Mouse (Mus musculus) forebrain, embryonic 15.5 days (tissue): Measurements from ENCODE around the gene Gm10139. TPM values are rescaled to one million over a fixed set of nuclear protein-coding genes. Genes with fewer than 3 reads are reported as not detected.
"Not testable (repeated sequence)": the region's sequence is repeated elsewhere in the genome, so short reads cannot be mapped to it uniquely, and the experiment has no call there.

Experiments used
- ATAC-seq: fragments of 200-750 bp; cut with Nextera tagmentation; replicated peaks from 2 replicates; pipeline ENCODE4 v1.8.0; 2017; ENCODE audit warnings: mild to moderate bottlenecking, moderate TSS enrichment, moderate library complexity
- H3K27ac ChIP-seq: fragments of 300-500 bp; sonication (generic); replicated peaks from 2 replicates; pipeline ENCODE4 v1.5.1; 2015; ENCODE audit warnings: mild to moderate bottlenecking, inconsistent platforms
- H3K27me3 ChIP-seq: fragments of 300-500 bp; sonication (generic); 2 replicates; pipeline ENCODE4 v1.6.1; 2015; ENCODE audit warnings: inconsistent platforms
- H3K36me3 ChIP-seq: fragments of 300-500 bp; sonication (generic); 2 replicates; pipeline ENCODE4 v1.6.1; 2015; ENCODE audit warnings: mild to moderate bottlenecking, inconsistent platforms
- H3K4me1 ChIP-seq: fragments of 300-500 bp; sonication (generic); 2 replicates; pipeline ENCODE4 v1.6.1; 2015; ENCODE audit warnings: inconsistent platforms
- H3K4me2 ChIP-seq: fragments of 300-500 bp; sonication (generic); replicated peaks from 2 replicates; pipeline ENCODE4 v1.6.1; 2015; ENCODE audit warnings: mild to moderate bottlenecking, inconsistent platforms
- H3K4me3 ChIP-seq: fragments of 300-500 bp; sonication (generic); 2 replicates; pipeline ENCODE4 v1.5.1; 2015; ENCODE audit warnings: mild to moderate bottlenecking, inconsistent platforms
- H3K9ac ChIP-seq: fragments of 300-500 bp; sonication (generic); replicated peaks from 2 replicates; pipeline ENCODE4 v1.6.1; 2015; ENCODE audit warnings: mild to moderate bottlenecking, inconsistent platforms
- H3K9me3 ChIP-seq: fragments of 300-500 bp; sonication (generic); 2 replicates; pipeline ENCODE4 v1.6.1; 2016; ENCODE audit warnings: inconsistent platforms
- WGBS: fragments of 180-500 bp; shearing (Covaris S2); methylation state at CpG from one replicate; pipeline ENCODE4 v1.1.7; 2015; ENCODE audit warnings: mixed read lengths; 5-methylcytosine and 5-hydroxymethylcytosine counted together
- polyA plus RNA-seq: library from polyadenylated mRNA; unstranded; fragments of >200 nt; fragmentation: Nextera tagmentation; extraction: Ambion mirVana; gene quantifications from 2 replicates; pipeline ENCODE4 v1.2.1, GENCODE M21; 2015

Gm10139 gene
- not detected in 2 replicates for polyA plus RNA-seq

DNA sequence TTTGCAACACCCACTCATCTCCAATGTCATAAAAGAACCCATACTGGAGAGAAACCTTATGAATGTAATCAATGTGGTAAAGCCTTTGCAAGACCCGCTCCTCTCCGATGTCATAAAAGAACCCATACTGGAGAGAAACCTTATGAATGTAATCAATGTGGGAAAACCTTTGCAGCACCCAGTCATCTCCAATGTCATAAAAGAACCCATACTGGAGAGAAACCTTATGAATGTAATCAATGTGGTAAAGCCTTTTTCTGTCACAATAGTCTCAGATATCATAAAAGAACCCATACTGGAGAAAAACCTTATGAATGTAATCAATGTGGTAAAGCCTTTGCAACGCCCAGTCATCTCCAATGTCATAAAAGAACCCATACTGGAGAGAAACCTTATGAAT lies at the start of gene Gm10139:
Gene Gm10139, plus strand, starts transcription at position 301 of the 400 bp plus-strand sequence.
- H3K9ac ChIP-seq, ATAC-seq, H3K4me3 ChIP-seq, H3K27ac ChIP-seq, H3K36me3 ChIP-seq, H3K9me3 ChIP-seq, H3K4me2 ChIP-seq, H3K27me3 ChIP-seq, H3K4me1 ChIP-seq: not testable (repeated sequence)
- 64% methylated on average over 1 of the region's 3 CpGs for WGBS

DNA sequence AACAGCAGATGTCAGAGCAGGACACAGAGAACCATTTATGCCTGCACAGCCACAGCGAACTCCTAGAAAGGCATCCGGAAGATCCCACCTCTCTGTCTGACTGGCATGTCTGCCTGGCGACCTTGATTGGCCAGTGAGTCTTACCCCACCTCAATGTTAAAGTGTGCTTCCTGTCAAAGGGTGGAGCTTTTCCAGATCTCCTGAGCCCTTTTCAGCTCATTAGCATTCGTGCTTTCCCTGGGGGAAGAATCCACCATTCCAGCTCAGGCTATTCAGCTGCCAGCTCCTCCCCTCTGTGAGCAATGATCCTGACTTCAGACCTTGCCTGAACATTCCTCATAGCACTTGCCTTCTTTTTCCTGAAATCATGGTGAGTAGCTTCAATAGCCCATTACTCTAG lies 45.2 kb downstream of the Gm10139 start:
- not testable (repeated sequence) for H3K4me1 ChIP-seq, H3K4me3 ChIP-seq, H3K9me3 ChIP-seq, ATAC-seq, H3K36me3 ChIP-seq, H3K27ac ChIP-seq, H3K4me2 ChIP-seq, H3K27me3 ChIP-seq, H3K9ac ChIP-seq
- 82% methylated on average over 4 of the region's 4 CpGs for WGBS

Other genes starting within 250 kb of the Gm10139 start
- gene Zfp369, start 233.9 kb upstream of the Gm10139 start, polyA plus RNA-seq = 20.4 and 21.0 TPM in 2 replicates